Mouse (Mus musculus): ENCODE results near the gene Pygl. TPM values are rescaled to one million over a fixed set of nuclear protein-coding genes. Genes with fewer than 3 reads are reported as not detected.
A peak's percentile ranks its signal among the peaks of the same experiment; 100 is the strongest.

The Pygl gene
- total RNA-seq, 2 experiments from 2014 or later = 4.2 to 4.5 TPM

DNA sequence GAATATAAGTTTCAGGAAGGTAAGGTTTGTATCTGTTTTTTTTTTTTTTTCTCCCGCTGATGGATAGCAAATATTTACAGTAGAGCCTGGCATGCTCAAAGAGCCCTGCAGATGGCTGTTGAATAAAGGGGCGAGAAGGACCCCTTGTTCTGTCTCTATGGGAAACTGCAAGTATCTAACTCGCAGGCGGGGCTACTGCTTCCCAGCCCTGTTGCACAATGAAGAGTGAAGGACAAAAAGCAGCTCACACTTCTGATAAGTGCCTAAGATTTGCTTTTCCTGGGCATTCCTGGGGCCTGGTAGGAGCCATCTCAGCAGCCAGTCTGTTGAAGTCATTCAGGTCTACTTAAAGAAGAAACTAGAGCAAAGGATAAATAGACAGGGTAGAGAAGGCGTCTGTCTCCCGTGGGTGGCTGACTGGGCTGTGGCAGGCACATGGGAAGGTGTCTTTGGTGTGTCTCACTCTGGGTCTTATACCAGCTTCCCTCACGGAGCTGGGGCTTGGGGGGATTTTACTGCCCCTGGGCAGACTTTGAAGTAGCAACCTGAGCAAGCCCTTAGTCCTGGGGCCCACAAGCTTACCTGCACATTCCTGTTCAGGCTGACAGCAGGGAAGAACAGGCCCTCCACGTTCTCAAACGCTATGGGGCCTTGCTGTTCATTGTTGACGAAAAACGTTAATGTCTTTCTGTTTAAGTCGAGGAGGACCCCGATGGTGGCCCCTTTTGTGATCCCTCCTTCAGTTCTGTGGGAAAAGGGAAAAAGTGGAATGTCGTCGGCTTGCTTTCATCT is 16.6 kb upstream of the Pygl start:
- no peak for TF ChIP-seq CTCF (conservative IDR thresholded peaks at IDR 0.05)
- no peak overlapping the region for H3K4me3 ChIP-seq
- no peak for DNase-seq (ENCODE audit: low spot score in 2 of 2)
- peak overlapping the region; percentile 77 for H3K27ac ChIP-seq

DNA sequence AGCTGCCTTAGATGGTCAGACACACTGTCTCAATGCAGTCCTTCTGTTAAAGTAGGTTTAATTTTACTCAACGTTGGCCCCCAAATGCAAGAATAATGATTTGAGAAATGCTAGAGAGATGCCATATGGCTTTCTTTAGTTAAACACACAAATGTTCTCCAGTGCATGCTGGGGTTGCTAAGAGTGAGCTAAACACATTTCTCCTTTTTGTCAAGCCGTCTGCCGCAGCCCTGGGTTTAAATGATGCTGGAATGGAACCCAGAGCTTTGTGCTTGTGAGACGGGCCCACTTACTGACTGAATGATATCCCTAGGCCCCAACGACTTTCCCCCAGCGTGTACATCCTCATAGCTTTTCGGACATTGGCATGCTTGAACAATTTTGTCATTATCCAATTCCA is 11.3 kb upstream of the Pygl start:
- Histone ChIP-seq H3K4me3 (no peak overlapping the region), H3K27ac (peak overlapping the region; percentile 79)
- DNase-seq (ENCODE audit: low spot score in 2 of 2) = peak in 1 of 2 experiments; percentile 65
- TF ChIP-seq CTCF (conservative IDR thresholded peaks at IDR 0.05) = no peak

DNA sequence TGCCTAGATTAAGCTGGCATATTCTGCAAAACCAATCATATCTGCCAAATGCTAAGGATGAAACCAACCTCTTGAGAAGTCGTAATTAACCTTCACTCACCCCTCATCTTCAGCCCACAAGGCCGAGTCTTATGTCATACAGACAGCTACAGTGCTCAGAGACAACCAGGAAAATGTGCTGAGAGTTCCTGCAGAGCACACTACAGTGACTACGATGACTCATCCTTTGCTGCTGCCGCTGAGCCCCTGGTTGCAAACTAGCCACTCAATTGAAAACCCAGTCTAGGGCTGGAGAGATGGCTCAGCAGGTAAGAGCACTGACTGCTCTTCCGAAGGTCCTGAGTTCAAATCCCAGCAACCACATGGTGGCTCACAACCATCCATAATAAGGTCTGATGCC is 8.5 kb upstream of the Pygl start:
- no peak for DNase-seq (ENCODE audit: low spot score in 2 of 2)
- TF ChIP-seq CTCF (conservative IDR thresholded peaks at IDR 0.05) = no peak
- H3K27ac ChIP-seq = peak overlapping the region; percentile 62; the same call in 1 of the 2 replicates
- H3K4me3 ChIP-seq = no peak overlapping the region

DNA sequence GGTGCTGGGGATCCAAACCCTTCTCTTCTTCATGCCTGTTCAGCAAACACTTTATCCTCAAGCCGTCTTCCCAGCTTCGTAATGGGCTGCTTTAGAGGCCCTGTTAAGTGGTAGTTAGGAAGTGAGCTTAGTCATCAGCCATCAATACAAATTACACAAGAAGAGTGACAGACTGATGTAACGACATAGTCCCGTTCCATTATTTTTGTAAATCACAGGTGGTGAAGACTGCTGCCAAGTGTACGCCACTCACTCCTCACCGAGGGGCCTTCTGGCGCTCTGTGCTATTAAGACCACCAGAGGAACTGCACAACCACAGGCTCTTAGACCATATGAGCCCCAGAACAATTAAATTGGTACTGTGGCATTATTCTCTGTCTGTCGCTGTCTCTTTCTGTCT is 7.3 kb upstream of the Pygl start:
- Histone ChIP-seq H3K4me3 (no peak overlapping the region), H3K27ac (peak overlapping the region; percentile 74)
- DNase-seq (ENCODE audit: low spot score in 2 of 2) = no peak
- TF ChIP-seq CTCF (conservative IDR thresholded peaks at IDR 0.05) = no peak

DNA sequence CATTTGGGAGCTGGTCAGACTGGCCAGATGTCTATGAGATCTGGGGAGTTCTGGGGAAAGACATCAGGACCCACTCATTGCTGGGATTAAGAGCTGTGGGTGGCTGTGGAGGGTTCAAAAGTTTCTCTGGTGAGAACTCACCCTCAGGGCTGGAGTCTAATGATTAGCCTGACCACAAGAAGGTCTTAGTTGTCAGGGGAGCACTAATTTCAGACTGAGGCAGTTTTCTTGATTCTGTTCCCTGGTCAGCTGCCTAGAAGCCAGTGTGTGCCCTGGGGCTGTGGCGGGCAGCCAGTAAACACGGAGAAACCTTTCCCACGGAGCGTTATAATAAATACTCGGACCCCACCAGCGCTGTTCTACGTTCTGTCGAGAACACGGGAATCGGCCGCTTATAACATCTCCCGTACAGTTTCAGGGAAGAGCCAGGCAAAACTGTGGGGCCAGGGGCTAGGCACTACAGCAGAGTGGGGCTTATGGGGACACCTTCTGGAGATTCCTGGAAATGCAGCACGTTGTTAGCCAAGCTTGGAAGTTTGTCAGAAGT is 3.7 kb upstream of the Pygl start:
- H3K4me3 ChIP-seq = peak overlapping the region; percentile 50
- DNase-seq (ENCODE audit: low spot score in 2 of 2) = peak; percentile 64 to 80
- peak overlapping the region; percentile 58 for H3K27ac ChIP-seq
- TF ChIP-seq CTCF (conservative IDR thresholded peaks at IDR 0.05) = peak; percentile 93

GRCm38 (mm10) chr12:70234411-70234810 is 3.1 kb upstream of the Pygl start:
- H3K27ac ChIP-seq = peak overlapping the region; percentile 58; the same call in 1 of the 2 replicates
- DNase-seq (ENCODE audit: low spot score in 2 of 2) = no peak
- peak overlapping the region; percentile 50; the same call in 1 of the 2 replicates for H3K4me3 ChIP-seq
- TF ChIP-seq CTCF (conservative IDR thresholded peaks at IDR 0.05) = peak; percentile 85

GRCm38 (mm10) chr12:70233637-70234315 is 2.5 kb upstream of the Pygl start:
- Histone ChIP-seq H3K4me3 (no peak overlapping the region), H3K27ac (no peak overlapping the region)
- TF ChIP-seq CTCF (conservative IDR thresholded peaks at IDR 0.05) = no peak
- DNase-seq (ENCODE audit: low spot score in 2 of 2) = no peak

DNA sequence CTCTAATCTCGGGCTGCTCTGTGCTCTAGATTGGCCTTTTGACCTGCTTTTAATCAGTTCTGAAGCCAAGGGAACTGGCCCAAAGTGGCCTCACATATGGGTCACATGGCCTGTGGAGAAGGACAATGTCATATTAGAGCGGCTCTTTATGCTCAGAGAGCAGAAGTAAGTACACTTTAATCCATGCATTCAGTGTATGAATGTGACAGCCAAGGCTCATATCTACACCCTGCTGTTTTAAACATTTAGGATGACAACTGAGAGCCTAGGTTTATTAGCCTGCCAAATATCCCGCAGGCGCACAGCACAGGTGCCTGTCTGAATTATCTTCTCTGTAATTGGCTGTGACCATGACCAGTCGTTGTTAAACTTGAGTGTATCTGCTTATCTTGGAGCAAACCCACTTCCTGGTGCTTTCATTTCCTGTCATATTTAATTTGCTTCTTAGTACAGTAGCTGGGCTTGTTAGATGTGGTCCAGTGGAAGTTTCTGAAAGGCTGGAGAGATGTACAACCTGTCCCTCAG is 794 bp upstream of the Pygl start:
- no peak for TF ChIP-seq CTCF (conservative IDR thresholded peaks at IDR 0.05)
- Histone ChIP-seq H3K27ac (no peak overlapping the region), H3K4me3 (no peak overlapping the region)
- DNase-seq (ENCODE audit: low spot score in 2 of 2) = no peak

DNA sequence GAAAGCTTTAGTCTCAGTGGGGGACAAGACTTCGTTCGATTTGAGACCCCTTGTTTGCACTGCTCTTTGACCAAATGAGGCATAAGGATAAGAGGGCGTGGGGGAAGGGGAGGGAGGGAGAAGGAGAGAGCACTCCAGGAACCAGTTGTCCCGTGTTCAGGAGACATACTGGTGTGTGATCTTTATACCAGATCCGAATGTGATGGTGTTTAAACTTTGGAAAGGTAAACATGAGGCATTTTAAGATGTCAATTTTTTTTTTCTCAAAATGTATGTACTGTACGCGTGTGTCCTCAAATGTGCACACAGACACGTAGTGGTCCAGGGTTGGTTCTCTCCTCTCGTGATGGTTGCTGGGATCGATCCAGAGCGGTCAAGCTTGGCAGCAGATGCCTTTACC is 3.1 kb downstream of the Pygl start:
- TF ChIP-seq CTCF (conservative IDR thresholded peaks at IDR 0.05) = no peak
- Histone ChIP-seq H3K27ac (no peak overlapping the region), H3K4me3 (no peak overlapping the region)
- DNase-seq (ENCODE audit: low spot score in 2 of 2) = no peak

- no peak for DNase-seq (ENCODE audit: low spot score in 2 of 2)
- TF ChIP-seq CTCF (conservative IDR thresholded peaks at IDR 0.05) = no peak
Measured at GRCm38 (mm10) chr12:70227121-70227932, 4.0 kb downstream of the Pygl start.

DNA sequence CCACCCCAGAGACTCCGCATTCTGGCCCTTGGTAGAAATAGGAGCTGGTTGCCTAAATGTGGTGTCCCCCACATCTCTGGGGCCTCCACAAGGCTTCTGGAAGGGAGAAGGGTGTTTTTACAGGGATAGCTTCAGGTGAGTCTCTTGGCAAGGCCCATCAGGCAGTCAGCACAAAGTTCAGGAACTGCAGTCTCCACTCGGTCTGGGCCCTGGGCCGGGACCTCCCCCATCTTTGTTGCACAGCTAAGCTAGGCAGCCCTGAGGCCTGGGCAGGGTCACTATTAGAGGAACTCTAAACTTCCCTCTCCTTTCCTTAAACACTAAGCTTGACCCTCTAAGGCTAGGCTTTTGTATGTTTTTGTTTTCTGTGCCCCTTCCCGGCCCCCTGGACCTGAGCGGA is 4.6 kb downstream of the Pygl start:
- no peak overlapping the region for H3K27ac ChIP-seq
- DNase-seq (ENCODE audit: low spot score in 2 of 2) = no peak
- no peak for TF ChIP-seq CTCF (conservative IDR thresholded peaks at IDR 0.05)
- peak overlapping the region; percentile 50; the same call in 1 of the 2 replicates for H3K4me3 ChIP-seq

More at GRCm38 (mm10) chr12:70227121-70227932, 4.0 kb downstream of the Pygl start:
- Histone ChIP-seq H3K27ac (no peak overlapping the region), H3K4me3 (peak overlapping the region; percentile 50)

DNA sequence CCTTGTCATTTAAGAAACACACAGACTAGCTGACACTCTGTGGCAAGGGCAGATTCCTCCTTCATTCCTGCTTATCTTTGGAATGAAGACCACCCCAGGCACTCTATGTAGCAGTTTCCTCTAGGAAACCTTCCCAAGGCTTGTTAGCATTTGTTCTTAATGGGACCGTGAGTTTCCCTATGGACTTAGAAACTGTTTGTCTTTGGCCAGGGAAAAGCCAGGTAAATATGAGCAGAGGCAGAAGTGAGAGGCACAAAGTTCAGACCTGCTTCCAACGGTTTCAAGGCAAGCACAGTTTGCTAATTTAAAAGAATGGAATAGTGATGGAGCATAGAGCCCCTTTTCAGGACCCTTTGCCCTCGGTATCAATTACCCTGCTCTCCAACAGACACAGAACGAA is 8.0 kb downstream of the Pygl start:
- no peak overlapping the region for H3K4me3 ChIP-seq
- TF ChIP-seq CTCF (conservative IDR thresholded peaks at IDR 0.05) = no peak
- DNase-seq (ENCODE audit: low spot score in 2 of 2) = no peak

More for the DNA sequence above, 8.0 kb downstream of the Pygl start:
- H3K27ac ChIP-seq = no peak overlapping the region
